Comparison of ENCODE assay signal across 26 mouse cellular contexts in the genomic region with DNA sequence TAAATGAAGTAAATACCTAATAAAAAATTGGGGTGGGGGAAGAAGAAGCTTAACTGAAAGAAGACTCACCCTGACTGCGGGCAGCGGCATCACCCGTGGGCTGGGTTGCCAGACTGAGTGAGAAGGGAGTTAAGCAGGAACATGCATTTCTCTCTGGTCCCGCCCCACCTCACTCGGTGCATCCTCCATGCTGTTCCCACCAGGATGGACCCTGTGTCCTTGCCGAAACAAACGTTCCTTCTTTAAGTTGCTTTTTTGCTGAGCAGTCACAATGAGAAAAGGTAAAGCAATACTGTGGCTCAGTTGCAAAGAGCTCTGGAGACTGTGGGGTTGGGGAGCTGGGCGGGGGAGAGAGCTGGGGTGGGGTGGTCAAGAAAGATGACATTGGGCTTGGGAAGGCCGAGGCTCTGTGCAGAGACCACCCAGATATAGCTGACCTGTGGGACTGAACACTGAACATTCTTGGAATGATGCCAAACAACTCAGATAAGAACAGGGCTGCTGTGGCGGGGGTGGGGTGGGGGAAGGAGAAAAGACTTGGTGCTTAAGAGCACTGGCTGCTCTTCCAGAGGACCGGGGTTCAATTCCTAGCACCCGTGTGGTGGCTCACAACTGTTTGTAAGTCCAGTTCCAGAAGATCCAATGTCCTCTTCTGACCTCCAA. TPM values are rescaled to one million over a fixed set of nuclear protein-coding genes. Genes with fewer than 3 reads are reported as not detected.
A peak's percentile ranks its signal among the peaks of the same experiment; 100 is the strongest.
DNase-seq lines count a peak whose midpoint lies in the region; ATAC-seq and TF ChIP-seq lines count a peak whose summit lies in the region.
"Had no signal": no experiment of that assay in that cellular context is flagged by ENCODE, and none has a peak within 500 bp of the region (broad histone marks: within the 10 kb centered on the region; RNA-seq: fewer than 3 reads in every experiment).

No protein-coding gene starts in this region.

- no peaks in the 10 kb centered on the region for H3K27me3 ChIP-seq in heart, embryonic 10.5 days (ENCODE audit: insufficient read depth, poor library complexity, severe bottlenecking)
- no peaks in the 10 kb centered on the region for H3K27me3 ChIP-seq in heart, embryonic 16.5 days (ENCODE audit: control insufficient read depth, insufficient read depth, low read length)
- no peaks in the 10 kb centered on the region for H3K27me3 ChIP-seq in kidney, postnatal 0 days (ENCODE audit: insufficient read depth, low read length)
- H3K27me3 ChIP-seq: embryonic facial prominence, embryonic 13.5 days; forebrain, embryonic 13.5 days; hindbrain, embryonic 15.5 days; limb, embryonic 12.5 days; midbrain, embryonic 15.5 days; neural tube, embryonic 13.5 days had no signal

- no peak overlapping the region for H3K9ac ChIP-seq in heart, embryonic 16.5 days (ENCODE audit: low read length)
- no peak overlapping the region for H3K9ac ChIP-seq in kidney, postnatal 0 days (ENCODE audit: low read depth, low read length)
- H3K9ac ChIP-seq: embryonic facial prominence, embryonic 13.5 days; forebrain, embryonic 13.5 days; hindbrain, embryonic 15.5 days; limb, embryonic 12.5 days; liver, postnatal 0 days; midbrain, embryonic 15.5 days; neural tube, embryonic 13.5 days had no signal

- H3K27ac ChIP-seq in heart, embryonic 10.5 days, result peak overlapping the region; percentile 67; the same call in 1 of the 2 replicates
- H3K27ac ChIP-seq in heart, embryonic 16.5 days (ENCODE audit: low read length), result no peak overlapping the region
- no peak overlapping the region for H3K27ac ChIP-seq in kidney, postnatal 0 days
- H3K27ac ChIP-seq: forebrain, embryonic 13.5 days; hindbrain, embryonic 15.5 days; limb, embryonic 12.5 days; macrophage; midbrain, embryonic 15.5 days; neural tube, embryonic 13.5 days had no signal

- no peak for TF ChIP-seq CTCF in kidney, postnatal 0 days (IDR thresholded peaks at IDR 0.05; ENCODE audit: low read depth)

- no peak overlapping the region for H3K4me2 ChIP-seq in heart, embryonic 16.5 days (ENCODE audit: low read depth, low read length)
- no peak overlapping the region for H3K4me2 ChIP-seq in kidney, postnatal 0 days (ENCODE audit: low read length)
- H3K4me2 ChIP-seq: embryonic facial prominence, embryonic 13.5 days; forebrain, embryonic 13.5 days; hindbrain, embryonic 15.5 days; limb, embryonic 12.5 days; liver, embryonic 11.5 days; midbrain, embryonic 15.5 days; neural tube, embryonic 13.5 days had no signal

- no peak for DNase-seq in heart, embryonic 10.5 days (ENCODE audit: low spot score)
- DNase-seq in heart, postnatal 36 days, result no peak
- no peak for DNase-seq in heart, adult 18-20 months
- DNase-seq in kidney, postnatal 0 days (ENCODE audit: low spot score), result peak; percentile 38
- DNase-seq in kidney, adult 8-10 months, result no peak
- DNase-seq in ES-CJ7 (ENCODE audit: low read depth, low spot score), result peak; percentile 57
- DNase-seq: adrenal gland, postnatal 25 days; cerebellum, adult 8-10 months; cerebellum, postnatal 36 days; embryo, embryonic 11 days; gastrocnemius, postnatal 36 days; kidney, postnatal 36 days; liver, postnatal 0 days; right cerebral cortex, adult 18-20 months had no signal

- peaks cover 21% of the 10 kb centered on the region for H3K4me1 ChIP-seq in heart, embryonic 10.5 days
- H3K4me1 ChIP-seq in heart, embryonic 16.5 days (ENCODE audit: control insufficient read depth, insufficient read depth, low read length), result peaks cover 7% of the 10 kb centered on the region; the same call in 1 of the 2 replicates
- H3K4me1 ChIP-seq in kidney, postnatal 0 days (replicated peaks; ENCODE audit: insufficient read depth, low read length), result no peaks in the 10 kb centered on the region
- H3K4me1 ChIP-seq: forebrain, embryonic 13.5 days; hindbrain, embryonic 15.5 days; midbrain, embryonic 15.5 days; neural tube, embryonic 13.5 days had no signal

- peak; percentile 70; the same call in 1 of the 2 replicates for ATAC-seq in heart, embryonic 16.5 days (replicated peaks; ENCODE audit: extremely low read depth, insufficient read depth, low FRiP score)
- ATAC-seq in kidney, postnatal 0 days (replicated peaks; ENCODE audit: low FRiP score, low read depth), result no peak
- ATAC-seq in monocyte, adult 5-6 weeks (replicated peaks; ENCODE audit: insufficient number of reproducible peaks, low FRiP score, low TSS enrichment, poor library complexity, severe bottlenecking), result no peak
- ATAC-seq: forebrain, embryonic 13.5 days; liver, postnatal 0 days; midbrain, embryonic 15.5 days had no signal

- no peaks in the 10 kb centered on the region for H3K36me3 ChIP-seq in heart, embryonic 10.5 days
- H3K36me3 ChIP-seq in heart, embryonic 16.5 days (ENCODE audit: control insufficient read depth, insufficient read depth), result no peaks in the 10 kb centered on the region
- H3K36me3 ChIP-seq in kidney, postnatal 0 days (ENCODE audit: insufficient read depth, low read length), result no peaks in the 10 kb centered on the region
- H3K36me3 ChIP-seq: embryonic facial prominence, embryonic 13.5 days; hindbrain, embryonic 15.5 days; limb, embryonic 12.5 days; midbrain, embryonic 15.5 days; neural tube, embryonic 13.5 days had no signal

- H3K4me3 ChIP-seq in heart, embryonic 10.5 days, result no peak overlapping the region
- no peak overlapping the region for H3K4me3 ChIP-seq in heart, embryonic 16.5 days (ENCODE audit: low read length)
- H3K4me3 ChIP-seq in kidney, postnatal 0 days (replicated peaks; ENCODE audit: low read depth, low read length), result no peak overlapping the region
- H3K4me3 ChIP-seq: embryonic facial prominence, embryonic 13.5 days; erythroblast, embryonic 14.5 days; forebrain, embryonic 13.5 days; hindbrain, embryonic 15.5 days; limb, embryonic 12.5 days; midbrain, embryonic 15.5 days; myocyte; neural tube, embryonic 13.5 days had no signal

- H3K9me3 ChIP-seq in heart, embryonic 10.5 days, result peaks cover 4% of the 10 kb centered on the region; the same call in 1 of the 2 replicates
- H3K9me3 ChIP-seq in heart, embryonic 16.5 days (replicated peaks; ENCODE audit: control insufficient read depth, low read length), result no peaks in the 10 kb centered on the region
- no peaks in the 10 kb centered on the region for H3K9me3 ChIP-seq in kidney, postnatal 0 days (replicated peaks; ENCODE audit: low read length)
- H3K9me3 ChIP-seq: embryonic facial prominence, embryonic 13.5 days; forebrain, embryonic 13.5 days; hindbrain, embryonic 15.5 days; limb, embryonic 12.5 days; midbrain, embryonic 15.5 days; neural tube, embryonic 13.5 days had no signal

- intact Hi-C loops in heart, postnatal 36 days (cut with DNase I), result no loop called here

- WGBS in heart, embryonic 10.5 days, result 58% methylated on average over 12 of the region's 12 CpGs
- WGBS in heart, embryonic 16.5 days, result 41% methylated on average over 12 of the region's 12 CpGs
- WGBS in kidney, postnatal 0 days, result 57% methylated on average over 12 of the region's 12 CpGs

RNA-seq across cellular contexts. Expression of a gene that starts 38.0 kb away (rescaled TPM):
- 21.8 and 27.7 TPM in 2 replicates for polyA plus RNA-seq in heart, embryonic 10.5 days (2016; fragmentation: Nextera tagmentation; extraction: Ambion mirVana)
- 10 to 100 TPM; 24.1 to 25.8 TPM for total RNA-seq in heart, postnatal 36 days (2021)
- 26.3 and 29.1 TPM in 2 replicates for polyA plus RNA-seq in heart, embryonic 16.5 days (2015; fragmentation: Nextera tagmentation; extraction: Ambion mirVana)
- 10 to 100 TPM; 16.2 to 18.3 TPM for total RNA-seq in heart, adult 18-20 months (2021)
- polyA plus RNA-seq in kidney, postnatal 0 days (2015; fragmentation: Nextera tagmentation; extraction: Ambion mirVana), result 36.3 and 36.9 TPM in 2 replicates
- 69.1 to 75.3 TPM (median 75.0 TPM) in 3 replicates for total RNA-seq in monocyte, adult 5-6 weeks (2017)

RNA-seq across cellular contexts. Expression of a gene that starts 42.2 kb away (rescaled TPM):
- 69.4 and 91.2 TPM in 2 replicates for polyA plus RNA-seq in heart, embryonic 10.5 days (2016; fragmentation: Nextera tagmentation; extraction: Ambion mirVana)
- 10 to 100 TPM; 22.1 to 26.0 TPM for total RNA-seq in heart, postnatal 36 days (2021)
- polyA plus RNA-seq in heart, embryonic 16.5 days (2015; fragmentation: Nextera tagmentation; extraction: Ambion mirVana), result 71.4 and 72.3 TPM in 2 replicates
- 10 to 100 TPM; 19.6 to 19.8 TPM for total RNA-seq in heart, adult 18-20 months (2021)
- polyA plus RNA-seq in kidney, postnatal 0 days (2015; fragmentation: Nextera tagmentation; extraction: Ambion mirVana), result 67.2 and 70.6 TPM in 2 replicates
- 48.7 to 67.5 TPM (median 49.7 TPM) in 3 replicates for total RNA-seq in monocyte, adult 5-6 weeks (2017)

RNA-seq across cellular contexts. Expression of a gene that starts 42.8 kb away (rescaled TPM):
- 24.5 and 27.9 TPM in 2 replicates for polyA plus RNA-seq in heart, embryonic 10.5 days (2016; fragmentation: Nextera tagmentation; extraction: Ambion mirVana)
- 10 to 100 TPM; 45.9 to 46.1 TPM for total RNA-seq in heart, postnatal 36 days (2021)
- polyA plus RNA-seq in heart, embryonic 16.5 days (2015; fragmentation: Nextera tagmentation; extraction: Ambion mirVana), result 33.2 and 36.0 TPM in 2 replicates
- total RNA-seq in heart, adult 18-20 months (2021), result 10 to 100 TPM; 51.6 to 52.2 TPM
- polyA plus RNA-seq in kidney, postnatal 0 days (2015; fragmentation: Nextera tagmentation; extraction: Ambion mirVana), result 16.7 and 17.0 TPM in 2 replicates
- total RNA-seq in monocyte, adult 5-6 weeks (2017), result 18.3 to 33.8 TPM (median 30.6 TPM) in 3 replicates

Comparison
In these comparisons a context has a peak if more than half of its experiments do, and no peak if none do; other contexts are left out.
1. DNase-seq: peak in kidney, postnatal 0 days (single experiment) and ES-CJ7 (single experiment); none in heart, embryonic 10.5 days (single experiment), heart, postnatal 36 days (0 of 2), heart, adult 18-20 months (0 of 2) and kidney, adult 8-10 months (0 of 2).